Mouse (Mus musculus): Measurements from ENCODE around the gene Zc3h12a. TPM values are rescaled to one million over a fixed set of nuclear protein-coding genes. Genes with fewer than 3 reads are reported as not detected.
A peak's percentile ranks its signal among the peaks of the same experiment; 100 is the strongest.

The Zc3h12a gene
- polyA plus RNA-seq, 1 experiment: 1.2 TPM

DNA sequence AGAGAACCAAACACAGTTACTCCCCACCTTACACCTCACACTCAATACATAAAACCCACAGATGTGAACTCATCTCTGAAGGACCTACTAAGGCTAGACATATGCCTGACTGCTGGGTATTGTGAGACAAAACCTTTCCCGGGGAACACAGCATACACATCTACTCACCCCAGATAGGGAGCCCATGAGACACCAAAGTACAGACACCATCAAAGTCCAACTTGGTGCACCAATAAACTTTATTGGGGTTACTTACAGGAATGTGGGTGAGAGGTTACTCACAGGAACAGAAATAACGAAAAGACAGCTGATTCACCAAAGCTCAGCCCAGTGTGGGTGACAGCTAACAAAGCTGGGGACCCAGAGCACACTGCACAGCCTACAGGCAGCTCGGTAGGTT is 29.7 kb upstream of the Zc3h12a start:
- TF ChIP-seq CTCF (IDR thresholded peaks at IDR 0.05; ENCODE audit: borderline replicate concordance, insufficient read depth, low read depth, low read length) (no peak), POLR2A (IDR thresholded peaks at IDR 0.05; ENCODE audit: borderline replicate concordance, insufficient read depth, low read length) (no peak)
- Histone ChIP-seq H3K4me1 (ENCODE audit: control insufficient read depth, insufficient read depth, low read length) (peaks cover 8% of the 10 kb centered on the region; the same call in 1 of the 2 replicates), H3K27me3 (ENCODE audit: control insufficient read depth, insufficient read depth, low read length) (no peaks in the 10 kb centered on the region), H3K4me3 (replicated peaks; ENCODE audit: insufficient read depth, low read depth, low read length) (no peak overlapping the region), H3K27ac (ENCODE audit: insufficient read depth, low read length) (no peak overlapping the region)
- WGBS: 93% methylated on average over 3 of the region's 3 CpGs
- no peak for DNase-seq

DNA sequence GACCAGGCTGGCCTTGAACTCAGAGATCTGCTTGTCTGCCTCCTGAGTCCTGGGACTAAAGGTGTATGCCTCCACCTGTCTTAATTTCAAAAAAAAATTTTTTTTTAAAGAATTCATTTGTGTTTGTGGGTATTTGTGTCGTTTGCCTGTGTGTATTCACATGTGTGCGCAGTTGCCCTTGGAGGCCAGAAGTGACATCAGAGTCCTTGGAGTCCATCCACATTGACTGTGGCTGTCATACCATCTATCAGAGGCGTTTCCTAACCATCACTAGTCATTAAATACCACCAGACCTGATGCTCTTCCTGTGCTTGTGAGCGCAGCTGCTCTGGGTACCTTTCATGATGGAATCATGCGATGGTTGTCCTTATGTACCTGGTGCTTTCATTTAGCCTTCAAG is 28.0 kb upstream of the Zc3h12a start:
- no peak for TF ChIP-seq POLR2A (IDR thresholded peaks at IDR 0.05; ENCODE audit: borderline replicate concordance, insufficient read depth, low read length)

DNA sequence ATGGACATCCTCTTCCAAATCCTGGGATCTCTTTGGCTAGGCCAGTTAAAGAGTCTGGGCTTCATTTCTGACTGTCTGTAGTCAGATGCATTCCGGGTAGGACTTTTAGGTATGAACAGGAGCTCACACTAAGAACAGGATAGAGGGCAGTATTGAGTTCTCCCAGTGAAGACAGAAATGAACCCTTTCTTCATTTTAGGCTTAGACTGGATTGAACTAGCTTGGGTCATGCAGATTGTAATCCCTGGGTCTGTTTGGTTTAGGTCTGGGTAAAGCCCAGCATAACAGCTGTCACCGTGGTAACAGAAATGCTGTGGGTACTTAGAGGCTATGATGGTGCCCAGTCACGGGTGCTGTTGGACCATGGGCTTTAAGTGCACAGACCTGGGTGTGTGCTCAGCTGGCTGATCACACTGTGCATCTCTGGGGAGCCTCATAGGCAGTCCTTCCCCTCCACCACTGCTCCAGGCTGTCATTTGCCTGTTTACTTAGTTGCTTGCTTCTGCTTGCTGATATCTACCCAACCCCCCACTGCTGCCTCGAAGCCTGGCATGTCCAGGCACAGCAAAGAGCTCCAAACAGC is 26.1 kb upstream of the Zc3h12a start:
- TF ChIP-seq CTCF (IDR thresholded peaks at IDR 0.05; ENCODE audit: borderline replicate concordance, insufficient read depth, low read depth, low read length) (no peak), POLR2A (IDR thresholded peaks at IDR 0.05; ENCODE audit: borderline replicate concordance, insufficient read depth, low read length) (no peak)
- Histone ChIP-seq H3K27ac (ENCODE audit: insufficient read depth, low read length) (no peak overlapping the region), H3K4me1 (ENCODE audit: control insufficient read depth, insufficient read depth, low read length) (peaks cover 6% of the 10 kb centered on the region; the same call in 1 of the 2 replicates), H3K27me3 (ENCODE audit: control insufficient read depth, insufficient read depth, low read length) (no peaks in the 10 kb centered on the region; the same call in 1 of the 2 replicates), H3K4me3 (replicated peaks; ENCODE audit: insufficient read depth, low read depth, low read length) (no peak overlapping the region)
- WGBS: 47% methylated on average over 4 of the region's 4 CpGs
- no peak for DNase-seq

More for the DNA sequence above, 28.0 kb upstream of the Zc3h12a start:
- Histone ChIP-seq H3K27me3 (ENCODE audit: control insufficient read depth, insufficient read depth, low read length) (no peaks in the 10 kb centered on the region; the same call in 1 of the 2 replicates), H3K27ac (ENCODE audit: insufficient read depth, low read length) (no peak overlapping the region), H3K4me3 (replicated peaks; ENCODE audit: insufficient read depth, low read depth, low read length) (no peak overlapping the region), H3K4me1 (ENCODE audit: control insufficient read depth, insufficient read depth, low read length) (peaks cover 8% of the 10 kb centered on the region; the same call in 1 of the 2 replicates)
- WGBS: 72% methylated on average over 5 of the region's 5 CpGs
- no peak for DNase-seq

DNA sequence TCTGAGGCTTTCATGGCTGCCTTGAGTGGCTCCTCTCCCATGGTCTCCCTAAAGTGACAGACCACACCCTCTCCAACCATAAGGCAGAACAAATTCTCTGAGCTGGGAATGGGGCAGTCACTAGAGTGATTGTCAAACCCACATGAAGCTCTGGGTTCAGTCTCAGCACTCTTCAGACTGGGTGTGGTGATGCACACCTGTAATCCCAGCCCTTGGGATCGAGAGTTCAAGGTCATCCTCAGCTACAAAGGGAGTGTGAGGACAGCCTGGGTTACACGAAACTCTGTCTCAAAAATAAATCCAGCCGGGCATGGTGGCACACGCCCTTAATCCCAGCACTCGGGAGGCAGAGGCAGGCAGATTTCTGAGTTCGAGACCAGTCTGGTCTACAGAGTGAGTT is 24.8 kb upstream of the Zc3h12a start:
- DNase-seq: no peak
- H3K4me1 ChIP-seq (ENCODE audit: control insufficient read depth, insufficient read depth, low read length): no peaks in the 10 kb centered on the region
- H3K27me3 ChIP-seq (ENCODE audit: control insufficient read depth, insufficient read depth, low read length): no peaks in the 10 kb centered on the region; the same call in 1 of the 2 replicates

DNA sequence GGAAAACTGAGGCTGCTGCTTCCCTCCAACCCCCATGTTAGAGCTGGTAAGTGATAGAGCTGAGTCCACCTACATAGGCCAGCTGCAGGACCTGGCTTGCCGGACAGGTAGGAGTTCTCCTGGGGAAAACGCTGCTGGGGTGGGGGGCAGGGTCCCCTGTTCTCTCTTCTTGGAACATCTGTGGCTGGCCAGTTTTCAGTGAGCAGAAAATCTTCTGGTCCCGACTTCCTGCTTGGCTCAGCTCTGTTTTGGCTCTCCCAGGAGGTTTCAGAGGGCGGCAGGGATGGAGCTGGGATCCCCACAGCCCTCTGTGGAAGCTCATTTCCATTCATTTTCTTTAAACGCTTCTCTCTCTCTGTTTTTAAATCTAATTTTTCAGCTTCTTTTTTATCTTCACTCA is 21.8 kb upstream of the Zc3h12a start:
- H3K4me3 ChIP-seq (replicated peaks; ENCODE audit: insufficient read depth, low read depth, low read length): no peak overlapping the region
- no peak for DNase-seq
- WGBS: 23% methylated on average over 5 of the region's 5 CpGs
- TF ChIP-seq POLR2A (IDR thresholded peaks at IDR 0.05; ENCODE audit: borderline replicate concordance, insufficient read depth, low read length) (no peak), CTCF (IDR thresholded peaks at IDR 0.05; ENCODE audit: borderline replicate concordance, insufficient read depth, low read depth, low read length) (no peak)
- H3K4me1 ChIP-seq (ENCODE audit: control insufficient read depth, insufficient read depth, low read length): no peaks in the 10 kb centered on the region; the same call in 1 of the 2 replicates
- H3K27ac ChIP-seq (ENCODE audit: insufficient read depth, low read length): no peak overlapping the region
- H3K27me3 ChIP-seq (ENCODE audit: control insufficient read depth, insufficient read depth, low read length): no peaks in the 10 kb centered on the region; the same call in 1 of the 2 replicates

More for the DNA sequence above, 24.8 kb upstream of the Zc3h12a start:
- TF ChIP-seq POLR2A (IDR thresholded peaks at IDR 0.05; ENCODE audit: borderline replicate concordance, insufficient read depth, low read length) (no peak), CTCF (IDR thresholded peaks at IDR 0.05; ENCODE audit: borderline replicate concordance, insufficient read depth, low read depth, low read length) (no peak)
- H3K4me3 ChIP-seq (replicated peaks; ENCODE audit: insufficient read depth, low read depth, low read length): no peak overlapping the region
- WGBS: 94% methylated on average over 6 of the region's 6 CpGs
- no peak overlapping the region for H3K27ac ChIP-seq (ENCODE audit: insufficient read depth, low read length)

DNA sequence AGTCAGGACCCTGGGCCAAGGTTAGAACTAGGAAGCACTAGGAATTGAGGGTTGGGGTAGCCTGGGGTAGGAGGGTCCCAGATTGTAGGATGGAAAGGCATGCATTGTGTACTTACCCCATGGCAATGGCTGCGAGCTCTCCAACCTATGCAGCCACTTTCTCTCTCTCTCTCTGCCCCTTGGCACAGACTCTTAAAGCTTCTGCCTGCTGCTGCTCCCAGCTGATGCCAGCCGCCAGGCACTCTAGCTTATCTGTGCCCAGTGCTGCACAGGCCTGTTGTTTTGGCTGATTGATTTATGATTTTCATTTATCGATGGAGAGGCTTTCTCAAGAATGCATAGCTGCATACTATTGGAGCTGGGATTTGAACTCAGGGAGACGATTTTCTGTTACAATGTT is 20.3 kb upstream of the Zc3h12a start:
- H3K4me3 ChIP-seq (replicated peaks; ENCODE audit: insufficient read depth, low read depth, low read length): no peak overlapping the region
- H3K27ac ChIP-seq (ENCODE audit: insufficient read depth, low read length): no peak overlapping the region
- TF ChIP-seq POLR2A (IDR thresholded peaks at IDR 0.05; ENCODE audit: borderline replicate concordance, insufficient read depth, low read length) (no peak), CTCF (IDR thresholded peaks at IDR 0.05; ENCODE audit: borderline replicate concordance, insufficient read depth, low read depth, low read length) (no peak)
- no peaks in the 10 kb centered on the region; the same call in 1 of the 2 replicates for H3K27me3 ChIP-seq (ENCODE audit: control insufficient read depth, insufficient read depth, low read length)
- 46% methylated on average over 4 of the region's 4 CpGs for WGBS
- no peak for DNase-seq
- H3K4me1 ChIP-seq (ENCODE audit: control insufficient read depth, insufficient read depth, low read length): no peaks in the 10 kb centered on the region; the same call in 1 of the 2 replicates

DNA sequence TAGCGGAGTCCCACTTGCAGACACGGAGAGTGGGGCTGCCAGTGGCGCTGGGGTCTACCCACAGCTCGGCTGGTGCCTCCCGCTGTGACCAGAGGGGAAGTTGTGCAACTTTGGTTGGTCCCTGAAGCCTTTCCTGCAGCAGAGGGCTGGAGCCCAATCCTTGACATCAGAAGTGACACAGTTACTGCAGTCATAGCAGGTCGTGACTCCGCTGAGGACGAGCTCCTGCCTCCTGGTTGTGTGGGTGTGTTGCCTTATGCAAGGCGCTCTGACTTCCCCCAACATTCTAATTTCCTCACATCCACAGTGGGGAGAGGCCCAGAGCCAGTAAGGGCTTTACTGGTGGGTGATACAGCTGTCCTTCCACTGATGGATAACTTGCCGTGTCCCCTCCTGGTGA is 17.6 kb upstream of the Zc3h12a start:
- no peaks in the 10 kb centered on the region; the same call in 1 of the 2 replicates for H3K4me1 ChIP-seq (ENCODE audit: control insufficient read depth, insufficient read depth, low read length)
- H3K27ac ChIP-seq (ENCODE audit: insufficient read depth, low read length): no peak overlapping the region
- H3K4me3 ChIP-seq (replicated peaks; ENCODE audit: insufficient read depth, low read depth, low read length): no peak overlapping the region
- no peak for DNase-seq
- no peak for TF ChIP-seq CTCF (IDR thresholded peaks at IDR 0.05; ENCODE audit: borderline replicate concordance, insufficient read depth, low read depth, low read length)
- TF ChIP-seq POLR2A (IDR thresholded peaks at IDR 0.05; ENCODE audit: borderline replicate concordance, insufficient read depth, low read length): no peak
- no peaks in the 10 kb centered on the region for H3K27me3 ChIP-seq (ENCODE audit: control insufficient read depth, insufficient read depth, low read length)
- 14% methylated on average over 10 of the region's 10 CpGs for WGBS

DNA sequence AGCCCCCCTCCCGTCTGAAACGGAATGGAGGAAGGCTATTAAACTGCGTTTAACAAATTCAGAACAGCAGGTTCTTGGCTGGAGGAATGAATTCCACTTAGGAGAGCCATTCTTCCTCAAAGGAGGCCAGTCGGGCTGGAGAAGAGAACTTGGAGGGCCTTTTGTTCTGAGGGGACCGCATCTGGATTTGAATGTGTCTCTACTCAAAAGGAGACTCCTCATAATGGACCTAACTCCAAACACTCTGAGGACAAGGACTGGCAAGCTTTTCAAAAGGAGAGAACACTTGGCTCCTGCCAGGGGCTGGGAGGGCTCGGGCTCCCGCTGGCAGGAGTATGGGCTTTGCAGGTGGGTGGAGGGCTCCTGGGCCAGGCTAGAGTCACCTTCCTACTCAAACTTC is 17.0 kb upstream of the Zc3h12a start:
- H3K4me1 ChIP-seq (ENCODE audit: control insufficient read depth, insufficient read depth, low read length): no peaks in the 10 kb centered on the region; the same call in 1 of the 2 replicates
- H3K27me3 ChIP-seq (ENCODE audit: control insufficient read depth, insufficient read depth, low read length): no peaks in the 10 kb centered on the region
- 21% methylated on average over 7 of the region's 7 CpGs for WGBS
- no peak overlapping the region for H3K27ac ChIP-seq (ENCODE audit: insufficient read depth, low read length)
- no peak overlapping the region for H3K4me3 ChIP-seq (replicated peaks; ENCODE audit: insufficient read depth, low read depth, low read length)
- no peak for TF ChIP-seq POLR2A (IDR thresholded peaks at IDR 0.05; ENCODE audit: borderline replicate concordance, insufficient read depth, low read length)
- no peak for TF ChIP-seq CTCF (IDR thresholded peaks at IDR 0.05; ENCODE audit: borderline replicate concordance, insufficient read depth, low read depth, low read length)
- DNase-seq: peak in 1 of 2 experiments; percentile 18
